Mouse (Mus musculus): Measurements from ENCODE around the gene Hectd3. TPM values are rescaled to one million over a fixed set of nuclear protein-coding genes. Genes with fewer than 3 reads are reported as not detected.

The Hectd3 gene
- polyA plus RNA-seq (2017; shearing (Covaris generic)): 25.3 TPM

GRCm38 (mm10) chr4:116995131-116995797 lies at the start of gene Hectd3:
Hectd3 (plus strand) TSS chr4:116995317.

GRCm38 (mm10) chr4:116993672-116994621 lies 1.2 kb upstream of the Hectd3 start, which contains the start of gene Urod:
Urod (minus strand) TSS chr4:116994413.

GRCm38 (mm10) chr4:117019206-117020134 lies 24.4 kb downstream of the Hectd3 start, which contains the start of gene Eif2b3:
Eif2b3 (plus strand) TSS chr4:117019402.

Other genes with a start within 250 kb of the Hectd3 start
- 31.4 TPM for gene Toe1, start 187.7 kb upstream of the Hectd3 start, polyA plus RNA-seq (2017; shearing (Covaris generic))
- gene Mutyh, start 187.6 kb upstream of the Hectd3 start, polyA plus RNA-seq (2017; shearing (Covaris generic)): 10.6 TPM
- gene Hpdl, start 173.6 kb upstream of the Hectd3 start, polyA plus RNA-seq (2017; shearing (Covaris generic)): not detected
- gene Zswim5, start 117.9 kb upstream of the Hectd3 start, polyA plus RNA-seq (2017; shearing (Covaris generic)): 0.24 TPM
- 40.9 TPM for gene Urod, start 904 bp upstream of the Hectd3 start, polyA plus RNA-seq (2017; shearing (Covaris generic))
- 20.9 TPM for gene Eif2b3, start 24.1 kb downstream of the Hectd3 start, polyA plus RNA-seq (2017; shearing (Covaris generic))
- not detected for gene Ptch2, start 100.8 kb downstream of the Hectd3 start, polyA plus RNA-seq (2017; shearing (Covaris generic))
- 32.3 TPM for gene Btbd19, start 130.4 kb downstream of the Hectd3 start, polyA plus RNA-seq (2017; shearing (Covaris generic))
- 0.56 TPM for gene Tctex1d4, start 131.5 kb downstream of the Hectd3 start, polyA plus RNA-seq (2017; shearing (Covaris generic))
- gene Plk3, start 138.6 kb downstream of the Hectd3 start, polyA plus RNA-seq (2017; shearing (Covaris generic)): 270 TPM
- 490 TPM for gene Rps8, start 160.9 kb downstream of the Hectd3 start, polyA plus RNA-seq (2017; shearing (Covaris generic))
- gene Kif2c, start 187.3 kb downstream of the Hectd3 start, polyA plus RNA-seq (2017; shearing (Covaris generic)): 0.32 TPM